Mouse (Mus musculus): ENCODE data around the gene Slfn14. TPM values are rescaled to one million over a fixed set of nuclear protein-coding genes. Genes with fewer than 3 reads are reported as not detected.
A peak's percentile ranks its signal among the peaks of the same experiment; 100 is the strongest.

Slfn14 gene
- total and polyA plus RNA-seq, 3 experiments, result 0.04 to 0.19 TPM; not detected in 1

GRCm38 (mm10) chr11:83263146-83263545 lies 23.4 kb downstream of the Slfn14 start (continued):
- peak; percentile 53 to 95 (median 79) for TF ChIP-seq CTCF (IDR thresholded peaks at IDR 0.05 in 2 of 3, conservative IDR thresholded peaks at IDR 0.05 in 1 of 3; ENCODE audit: control insufficient read depth in 1 of 3, insufficient read depth in 1 of 3, low read depth in 2 of 3, low read length in 3 of 3, poor library complexity in 1 of 3, severe bottlenecking in 1 of 3)
- TF ChIP-seq MEF2A (IDR thresholded peaks at IDR 0.05; ENCODE audit: extremely low read depth, insufficient replicate concordance, low read depth, low read length, poor library complexity, severe bottlenecking), result no peak
- no peak for TF ChIP-seq ZMIZ1 (IDR thresholded peaks at IDR 0.05; ENCODE audit: low read depth, low read length)
- TF ChIP-seq POLR2A (IDR thresholded peaks at IDR 0.05; ENCODE audit: control insufficient read depth in 1 of 2, insufficient read depth in 1 of 2, low read depth in 1 of 2, low read length in 2 of 2, poor library complexity in 1 of 2), result no peak
- no peak for TF ChIP-seq RCOR1 (IDR thresholded peaks at IDR 0.05; ENCODE audit: low read depth, low read length)
- TF ChIP-seq UBTF (IDR thresholded peaks at IDR 0.05; ENCODE audit: borderline replicate concordance, insufficient read depth, low read depth, low read length), result no peak
- peak; percentile 68; the same call in 1 of the 2 replicates for TF ChIP-seq JUND (IDR thresholded peaks at IDR 0.05; ENCODE audit: low read depth, low read length)
- TF ChIP-seq CHD1 (IDR thresholded peaks at IDR 0.05; ENCODE audit: low read depth, low read length), result 0 out of 2 replicates have a peak, but pooled peaks have one; percentile 23
- TF ChIP-seq ZKSCAN1 (IDR thresholded peaks at IDR 0.05; ENCODE audit: low read depth, low read length), result no peak; the same call in 1 of the 2 replicates
- no peak for TF ChIP-seq TBP (IDR thresholded peaks at IDR 0.05; ENCODE audit: low read depth, low read length)
- TF ChIP-seq MXI1 (IDR thresholded peaks at IDR 0.05; ENCODE audit: low read depth, low read length), result peak; percentile 16; the same call in 1 of the 2 replicates
- no peak for TF ChIP-seq KAT2A (conservative IDR thresholded peaks at IDR 0.05; ENCODE audit: low read depth, low read length)
- peak; percentile 42; the same call in 1 of the 2 replicates for TF ChIP-seq HCFC1 (IDR thresholded peaks at IDR 0.05; ENCODE audit: low read depth, low read length)

GRCm38 (mm10) chr11:83262673-83263072 lies 23.9 kb downstream of the Slfn14 start:
- peaks cover 7 to 20% of the 10 kb centered on the region in 2 experiments for H3K36me3 ChIP-seq (ENCODE audit: control insufficient read depth in 1 of 2, insufficient read depth in 2 of 2, low read length in 2 of 2)
- no peaks in the 10 kb centered on the region for H3K27me3 ChIP-seq (ENCODE audit: control insufficient read depth in 1 of 2, insufficient read depth in 2 of 2, low read length in 2 of 2)
- H3K9me3 ChIP-seq (replicated peaks; ENCODE audit: insufficient read depth, low read length), result no peaks in the 10 kb centered on the region
- peak; percentile 92 for DNase-seq (ENCODE audit: low read depth, low spot score)
- H3K79me2 ChIP-seq (ENCODE audit: control insufficient read depth, insufficient read depth, low read length, poor library complexity), result no peaks in the 10 kb centered on the region
- H3K4me1 ChIP-seq (ENCODE audit: control insufficient read depth in 1 of 2, insufficient read depth in 2 of 2, low read length in 2 of 2), result peaks cover 16 to 17% of the 10 kb centered on the region in 2 experiments
- peak overlapping the region in 1 of 2 experiments; percentile 29; a peak in 2 of 4 replicates for H3K4me3 ChIP-seq (ENCODE audit: control insufficient read depth in 1 of 2, insufficient read depth in 1 of 2, low read depth in 2 of 2, low read length in 2 of 2)
- H3K27ac ChIP-seq (ENCODE audit: control insufficient read depth, low read depth, low read length), result peak overlapping the region; percentile 76
- H3K9ac ChIP-seq (ENCODE audit: control insufficient read depth, low read depth, low read length, poor library complexity, severe bottlenecking), result peak overlapping the region; percentile 44
- TF ChIP-seq ETS1 (IDR thresholded peaks at IDR 0.05; ENCODE audit: low read depth, low read length) (peak; percentile 97), ZKSCAN1 (IDR thresholded peaks at IDR 0.05; ENCODE audit: low read depth, low read length) (no peak), KAT2A (conservative IDR thresholded peaks at IDR 0.05; ENCODE audit: low read depth, low read length) (peak; percentile 31; the same call in 1 of the 2 replicates), CHD1 (IDR thresholded peaks at IDR 0.05; ENCODE audit: low read depth, low read length) (no peak), USF1 (IDR thresholded peaks at IDR 0.05; ENCODE audit: low read depth, low read length) (no peak), GABPA (IDR thresholded peaks at IDR 0.05; ENCODE audit: low read depth, low read length) (no peak), TAL1 (IDR thresholded peaks at IDR 0.05; ENCODE audit: low read length) (peak; percentile 97), ZMIZ1 (IDR thresholded peaks at IDR 0.05; ENCODE audit: low read depth, low read length) (no peak), TBP (IDR thresholded peaks at IDR 0.05; ENCODE audit: low read depth, low read length) (no peak), GATA1 (IDR thresholded peaks at IDR 0.05; ENCODE audit: low read depth, low read length) (peak; percentile 98), CTCF (IDR thresholded peaks at IDR 0.05 in 2 of 3, conservative IDR thresholded peaks at IDR 0.05 in 1 of 3; ENCODE audit: control insufficient read depth in 1 of 3, insufficient read depth in 1 of 3, low read depth in 2 of 3, low read length in 3 of 3, poor library complexity in 1 of 3, severe bottlenecking in 1 of 3) (no peak), E2F4 (IDR thresholded peaks at IDR 0.05; ENCODE audit: borderline replicate concordance, low read depth, low read length) (no peak), MXI1 (IDR thresholded peaks at IDR 0.05; ENCODE audit: low read depth, low read length) (peak; percentile 42), POLR2AphosphoS2 (IDR thresholded peaks at IDR 0.05; ENCODE audit: low read length) (peak; percentile 63; the same call in 1 of the 2 replicates), SIN3A (IDR thresholded peaks at IDR 0.05; ENCODE audit: low read length) (no peak; the same call in none of the 2 replicates), POLR2A (IDR thresholded peaks at IDR 0.05; ENCODE audit: control insufficient read depth in 1 of 2, insufficient read depth in 1 of 2, low read depth in 1 of 2, low read length in 2 of 2, poor library complexity in 1 of 2) (no peak), MYC (IDR thresholded peaks at IDR 0.05; ENCODE audit: low read depth, low read length) (peak; percentile 65; the same call in 1 of the 2 replicates), TCF12 (IDR thresholded peaks at IDR 0.05; ENCODE audit: low read depth, low read length) (peak; percentile 97), CHD2 (IDR thresholded peaks at IDR 0.05; ENCODE audit: low read length) (no peak), MAX (IDR thresholded peaks at IDR 0.05; ENCODE audit: low read length) (no peak), HCFC1 (IDR thresholded peaks at IDR 0.05; ENCODE audit: low read depth, low read length) (peak; percentile 53; the same call in 1 of the 2 replicates), MAFK (IDR thresholded peaks at IDR 0.05; ENCODE audit: borderline replicate concordance, low read depth, low read length) (peak; percentile 76), MYB (IDR thresholded peaks at IDR 0.05; ENCODE audit: low read depth, low read length) (peak; percentile 83), ZNF384 (IDR thresholded peaks at IDR 0.05; ENCODE audit: low read depth, low read length) (peak; percentile 90), POLR2AphosphoS5 (IDR thresholded peaks at IDR 0.05; ENCODE audit: borderline replicate concordance, low read depth, low read length) (no peak), RAD21 (IDR thresholded peaks at IDR 0.05; ENCODE audit: low read depth, low read length) (no peak), RCOR1 (IDR thresholded peaks at IDR 0.05; ENCODE audit: low read depth, low read length) (peak; percentile 98), MAZ (IDR thresholded peaks at IDR 0.05; ENCODE audit: low read depth, low read length) (peak; percentile 85), MEF2A (IDR thresholded peaks at IDR 0.05; ENCODE audit: extremely low read depth, insufficient replicate concordance, low read depth, low read length, poor library complexity, severe bottlenecking) (no peak), ELF1 (IDR thresholded peaks at IDR 0.05; ENCODE audit: low read depth, low read length) (peak; percentile 29; the same call in 1 of the 2 replicates)
